ENCODE assay signal across 9 mouse cellular contexts in genomic region chr16:23103038-23103745, GRCm38 (mm10). TPM values are rescaled to one million over a fixed set of nuclear protein-coding genes. Genes with fewer than 3 reads are reported as not detected.
A peak's percentile ranks its signal among the peaks of the same experiment; 100 is the strongest.
DNase-seq lines count a peak whose midpoint lies in the region; ATAC-seq and TF ChIP-seq lines count a peak whose summit lies in the region.
"Had no signal": no experiment of that assay in that cellular context is flagged by ENCODE, and none has a peak within 500 bp of the region (broad histone marks: within the 10 kb centered on the region; RNA-seq: fewer than 3 reads in every experiment).

No protein-coding gene starts in this region.

- peak overlapping the region; percentile 40 for H3K4me2 ChIP-seq in hindbrain, embryonic 15.5 days
- peak overlapping the region; percentile 66 for H3K4me2 ChIP-seq in liver, embryonic 16.5 days (ENCODE audit: low read depth, low read length)

- no peak overlapping the region for H3K9ac ChIP-seq in hindbrain, embryonic 15.5 days
- H3K9ac ChIP-seq in liver, embryonic 16.5 days (ENCODE audit: low read depth, low read length), result peak overlapping the region; percentile 52

- no peak for TF ChIP-seq CTCF in cerebellum, adult 2 months (IDR thresholded peaks at IDR 0.05; ENCODE audit: borderline replicate concordance, insufficient read depth, low read depth, low read length)

- H3K4me3 ChIP-seq in brown adipose tissue, adult 24 weeks (ENCODE audit: insufficient read depth, low read depth, low read length), result peak overlapping the region; percentile 22; the same call in 1 of the 2 replicates
- peak overlapping the region; percentile 6; the same call in 1 of the 2 replicates for H3K4me3 ChIP-seq in hindbrain, embryonic 15.5 days
- H3K4me3 ChIP-seq in liver, embryonic 16.5 days (ENCODE audit: low read depth, low read length), result peak overlapping the region; percentile 56
- no peak overlapping the region for H3K4me3 ChIP-seq in cerebellum, adult 2 months (replicated peaks; ENCODE audit: insufficient read depth, low read depth, low read length)

- no peak overlapping the region for H3K27ac ChIP-seq in brown adipose tissue, adult 24 weeks (replicated peaks; ENCODE audit: low read depth, low read length)
- no peak overlapping the region for H3K27ac ChIP-seq in hindbrain, embryonic 15.5 days (replicated peaks)
- H3K27ac ChIP-seq in liver, embryonic 16.5 days (ENCODE audit: low read length), result no peak overlapping the region
- H3K27ac ChIP-seq in cerebellum, adult 2 months (ENCODE audit: insufficient read depth, low read length), result no peak overlapping the region

- ATAC-seq in hindbrain, embryonic 15.5 days (ENCODE audit: low FRiP score, low read depth), result no peak
- ATAC-seq in liver, embryonic 16.5 days (ENCODE audit: low read depth), result no peak

- no peaks in the 10 kb centered on the region for H3K9me3 ChIP-seq in hindbrain, embryonic 15.5 days
- no peaks in the 10 kb centered on the region for H3K9me3 ChIP-seq in liver, embryonic 16.5 days (replicated peaks; ENCODE audit: control insufficient read depth, low read length)

- 42% methylated on average over 17 of the region's 17 CpGs for WGBS in hindbrain, embryonic 15.5 days
- 19% methylated on average over 17 of the region's 17 CpGs for WGBS in liver, embryonic 16.5 days (ENCODE audit: insufficient replicate concordance)
- WGBS in cerebellum, adult 2 months, result 42% methylated on average over 17 of the region's 17 CpGs

- H3K36me3 ChIP-seq in hindbrain, embryonic 15.5 days, result no peaks in the 10 kb centered on the region
- no peaks in the 10 kb centered on the region for H3K36me3 ChIP-seq in liver, embryonic 16.5 days (ENCODE audit: control insufficient read depth, insufficient read depth)

- no peak for TF ChIP-seq POLR2A in cerebellum, adult 2 months (IDR thresholded peaks at IDR 0.05; ENCODE audit: borderline replicate concordance, insufficient read depth, low read length)

- DNase-seq in adrenal gland, postnatal 10 days, result peak; percentile 39
- no peak for DNase-seq in adrenal gland, adult 8-10 months
- DNase-seq in cerebellum, adult 2 months, result no peak
- DNase-seq in embryo, embryonic 9.5 days (ENCODE audit: extremely low spot score), result no peak
- DNase-seq in cerebellum, postnatal 4 days (ENCODE audit: low spot score in 2 of 2), result no peak

- H3K4me1 ChIP-seq in brown adipose tissue, adult 24 weeks (ENCODE audit: control insufficient read depth, insufficient read depth, insufficient read length, low read length), result no peaks in the 10 kb centered on the region
- peaks cover 15% of the 10 kb centered on the region for H3K4me1 ChIP-seq in hindbrain, embryonic 15.5 days (replicated peaks)
- peaks cover 19% of the 10 kb centered on the region for H3K4me1 ChIP-seq in liver, embryonic 16.5 days (ENCODE audit: control insufficient read depth, low read depth, low read length)
- no peaks in the 10 kb centered on the region for H3K4me1 ChIP-seq in cerebellum, adult 2 months (ENCODE audit: control insufficient read depth, insufficient read depth, low read length)

- H3K27me3 ChIP-seq in hindbrain, embryonic 15.5 days, result peaks cover 13% of the 10 kb centered on the region
- peaks cover 8% of the 10 kb centered on the region for H3K27me3 ChIP-seq in liver, embryonic 16.5 days (ENCODE audit: control insufficient read depth, insufficient read depth, low read depth, low read length)
- H3K27me3 ChIP-seq in cerebellum, adult 2 months (ENCODE audit: control insufficient read depth, insufficient read depth, low read length), result no peaks in the 10 kb centered on the region

RNA-seq across cellular contexts. Expression of gene Eif4a2, which starts 4.1 kb away (rescaled TPM):
- total RNA-seq in adrenal gland, postnatal 10 days (2021), result 100 to 1,000 TPM; 295 to 433 TPM
- total RNA-seq in adrenal gland, adult 8-10 months (2022), result 100 to 1,000 TPM; 551 to 775 (median 679) TPM
- polyA plus RNA-seq in brown adipose tissue, adult 24 weeks (2012; ENCODE audit: insufficient read depth, insufficient read length, missing spikeins), result 287 and 288 TPM in 2 replicates
- polyA plus RNA-seq in hindbrain, embryonic 15.5 days (2015; fragmentation: Nextera tagmentation; extraction: Ambion mirVana), result 323 and 324 TPM in 2 replicates
- 57.0 and 58.0 TPM in 2 replicates for polyA plus RNA-seq in liver, embryonic 16.5 days (2015; fragmentation: Nextera tagmentation; extraction: Ambion mirVana)
- polyA plus RNA-seq in cerebellum, adult 2 months (2012; rRNA removed), result 737 and 742 TPM in 2 replicates

RNA-seq across cellular contexts. Expression of gene Rfc4, which starts 24.3 kb away (rescaled TPM):
- total RNA-seq in adrenal gland, postnatal 10 days (2021), result 10 to 100 TPM; 14.3 to 17.1 TPM
- total RNA-seq in adrenal gland, adult 8-10 months (2022), result 10 to 100 TPM in 1 of 4 experiments, 1 to 10 TPM in 3; 7.1 to 10.8 (median 9.2) TPM
- polyA plus RNA-seq in brown adipose tissue, adult 24 weeks (2012; ENCODE audit: insufficient read depth, insufficient read length, missing spikeins), result 13.8 and 15.6 TPM in 2 replicates
- polyA plus RNA-seq in hindbrain, embryonic 15.5 days (2015; fragmentation: Nextera tagmentation; extraction: Ambion mirVana), result 40.6 and 50.6 TPM in 2 replicates
- polyA plus RNA-seq in liver, embryonic 16.5 days (2015; fragmentation: Nextera tagmentation; extraction: Ambion mirVana), result 104 and 124 TPM in 2 replicates
- 2.1 and 2.5 TPM in 2 replicates for polyA plus RNA-seq in cerebellum, adult 2 months (2012; rRNA removed)

RNA-seq across cellular contexts. Expression of gene Adipoq, which starts 43.1 kb away (rescaled TPM):
- 100 to 1,000 TPM; 387 to 442 TPM for total RNA-seq in adrenal gland, postnatal 10 days (2021)
- 100 to 1,000 TPM; 199 to 471 (median 253) TPM for total RNA-seq in adrenal gland, adult 8-10 months (2022)
- polyA plus RNA-seq in brown adipose tissue, adult 24 weeks (2012; ENCODE audit: insufficient read depth, insufficient read length, missing spikeins), result 1,590 and 1,771 TPM in 2 replicates
- not detected in 2 replicates for polyA plus RNA-seq in hindbrain, embryonic 15.5 days (2015; fragmentation: Nextera tagmentation; extraction: Ambion mirVana)
- polyA plus RNA-seq in liver, embryonic 16.5 days (2015; fragmentation: Nextera tagmentation; extraction: Ambion mirVana), result not detected in 2 replicates
- 0.33 TPM in 1 of 2 replicates, not detected in the other for polyA plus RNA-seq in cerebellum, adult 2 months (2012; rRNA removed)
- total RNA-seq: common myeloid progenitor, adult 5-6 weeks had no signal

RNA-seq across cellular contexts. Expression of gene Kng1, which starts 45.5 kb away (rescaled TPM):
- total RNA-seq in adrenal gland, postnatal 10 days (2021), result 100 to 1,000 TPM; 216 to 507 TPM
- total RNA-seq in adrenal gland, adult 8-10 months (2022), result 1 to 10 TPM in 1 of 4 experiments, under 1 TPM in 3; 0.18 to 1.0 (median 0.52) TPM
- polyA plus RNA-seq in brown adipose tissue, adult 24 weeks (2012; ENCODE audit: insufficient read depth, insufficient read length, missing spikeins), result 0.88 and 1.6 TPM in 2 replicates
- 0.39 TPM in 1 of 2 replicates, not detected in the other for polyA plus RNA-seq in hindbrain, embryonic 15.5 days (2015; fragmentation: Nextera tagmentation; extraction: Ambion mirVana)
- polyA plus RNA-seq in liver, embryonic 16.5 days (2015; fragmentation: Nextera tagmentation; extraction: Ambion mirVana), result 1,254 and 1,294 TPM in 2 replicates
- not detected in 2 replicates for polyA plus RNA-seq in cerebellum, adult 2 months (2012; rRNA removed)
- total RNA-seq: common myeloid progenitor, adult 5-6 weeks had no signal

Comparison
In these comparisons a context has a peak if more than half of its experiments do, and no peak if none do; other contexts are left out.
1. RNA of gene Adipoq, which starts 43.1 kb away (polyA plus RNA-seq): 1,590 to 1,771 TPM in brown adipose tissue, adult 24 weeks; 0.33 TPM in cerebellum, adult 2 months, not detected in liver, embryonic 16.5 days and not detected in hindbrain, embryonic 15.5 days; every median in the first group is over 1,000 times any median in the second.